Mouse (Mus musculus): ENCODE results near the gene 3110009E18Rik. TPM values are rescaled to one million over a fixed set of nuclear protein-coding genes. Genes with fewer than 3 reads are reported as not detected.

The 3110009E18Rik gene
- polyA plus RNA-seq, 1 experiment from 2014 or later = 11.1 TPM

DNA sequence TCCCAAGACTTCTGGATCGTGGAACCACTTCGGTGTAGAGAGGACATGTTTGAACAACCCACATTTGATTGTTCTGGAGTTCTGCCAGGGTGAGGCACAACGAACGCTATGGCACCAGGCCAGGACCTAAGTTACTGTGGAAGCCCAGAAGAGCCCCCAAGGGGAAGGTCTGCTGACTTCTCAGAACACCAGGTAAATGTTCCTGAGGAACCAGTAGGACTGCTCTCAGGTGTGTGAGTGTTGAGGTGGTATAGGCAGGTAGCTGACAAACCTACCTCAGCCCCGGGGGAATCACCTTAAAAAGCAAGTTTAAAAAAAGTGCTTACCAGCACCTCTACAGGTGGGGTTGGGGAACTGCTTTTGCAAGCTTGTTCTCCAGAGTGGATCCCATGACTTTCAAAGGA is 15.4 kb upstream of the 3110009E18Rik start:
- H3K36me3 ChIP-seq (ENCODE audit: control insufficient read depth, insufficient read depth, low read length) = no peaks in the 10 kb centered on the region
- H3K9ac ChIP-seq (ENCODE audit: low read length) = no peak overlapping the region
- 0 out of 2 replicates have a peak, but pooled peaks have one; percentile 23 for ATAC-seq (ENCODE audit: insufficient number of reproducible peaks, insufficient read depth, low FRiP score, low read depth)
- no peak overlapping the region for H3K27ac ChIP-seq (replicated peaks in 1 of 2; ENCODE audit: control insufficient read depth in 1 of 2, insufficient read depth in 1 of 2, low read depth in 2 of 2, low read length in 2 of 2)
- 52% methylated on average over 5 of the region's 5 CpGs for WGBS
- no peaks in the 10 kb centered on the region for H3K27me3 ChIP-seq (ENCODE audit: control insufficient read depth, insufficient read depth, low read length)
- H3K4me3 ChIP-seq (ENCODE audit: control insufficient read depth in 1 of 2, insufficient read depth in 1 of 2, low read depth in 1 of 2, low read length in 2 of 2) = no peak overlapping the region
- H3K4me2 ChIP-seq (ENCODE audit: low read length) = no peak overlapping the region
- H3K4me1 ChIP-seq (ENCODE audit: control insufficient read depth in 2 of 2, insufficient read depth in 2 of 2, low read length in 2 of 2) = no peaks in the 10 kb centered on the region
- H3K9me3 ChIP-seq (ENCODE audit: control insufficient read depth, low read length) = no peaks in the 10 kb centered on the region

DNA sequence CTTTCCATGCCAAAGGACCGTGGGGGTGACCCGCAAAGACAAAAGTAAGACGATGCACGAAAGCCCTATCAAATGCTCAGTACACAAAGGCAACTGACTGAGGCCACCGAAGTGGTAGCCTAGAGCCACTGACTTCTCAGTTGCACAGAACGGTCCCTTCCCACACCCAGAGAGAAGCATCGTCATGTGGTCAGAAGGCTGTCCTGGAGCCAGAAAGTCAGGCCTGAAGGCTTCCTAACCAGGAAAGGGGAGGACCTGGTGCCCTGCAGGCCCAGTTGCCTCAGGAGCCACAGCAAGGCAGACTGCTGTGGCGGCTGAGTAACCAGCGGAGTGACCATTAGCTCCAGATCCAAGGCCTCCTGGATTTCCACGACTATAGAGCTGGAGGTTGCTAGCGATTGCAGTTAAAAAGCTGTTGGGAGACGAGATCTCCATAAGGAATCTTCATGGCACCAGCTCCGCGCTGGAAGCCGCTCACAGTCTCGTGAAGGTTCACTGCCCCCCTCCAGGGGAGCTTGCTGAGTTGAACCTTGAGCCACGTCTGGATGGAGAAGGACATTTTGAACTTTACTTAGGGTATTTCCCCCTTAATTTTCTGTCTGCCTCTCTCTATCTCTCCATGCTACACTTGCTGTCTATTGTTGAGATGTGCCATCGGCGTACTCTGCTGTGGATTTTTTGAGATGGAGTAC is 11.1 kb upstream of the 3110009E18Rik start:
- H3K27me3 ChIP-seq (ENCODE audit: control insufficient read depth, insufficient read depth, low read length) = no peaks in the 10 kb centered on the region
- 80% methylated on average over 19 of the region's 19 CpGs for WGBS
- H3K4me1 ChIP-seq (ENCODE audit: control insufficient read depth in 2 of 2, insufficient read depth in 2 of 2, low read length in 2 of 2) = no peaks in the 10 kb centered on the region
- no peak for ATAC-seq (ENCODE audit: insufficient number of reproducible peaks, insufficient read depth, low FRiP score, low read depth)
- no peak overlapping the region for H3K4me3 ChIP-seq (ENCODE audit: control insufficient read depth in 1 of 2, insufficient read depth in 1 of 2, low read depth in 1 of 2, low read length in 2 of 2)
- H3K9me3 ChIP-seq (ENCODE audit: control insufficient read depth, low read length) = peaks cover 6% of the 10 kb centered on the region; the same call in 1 of the 2 replicates
- no peak overlapping the region for H3K4me2 ChIP-seq (ENCODE audit: low read length)
- no peak overlapping the region for H3K9ac ChIP-seq (ENCODE audit: low read length)
- H3K27ac ChIP-seq (replicated peaks in 1 of 2; ENCODE audit: control insufficient read depth in 1 of 2, insufficient read depth in 1 of 2, low read depth in 2 of 2, low read length in 2 of 2) = no peak overlapping the region
- peaks cover 33% of the 10 kb centered on the region for H3K36me3 ChIP-seq (ENCODE audit: control insufficient read depth, insufficient read depth, low read length)

DNA sequence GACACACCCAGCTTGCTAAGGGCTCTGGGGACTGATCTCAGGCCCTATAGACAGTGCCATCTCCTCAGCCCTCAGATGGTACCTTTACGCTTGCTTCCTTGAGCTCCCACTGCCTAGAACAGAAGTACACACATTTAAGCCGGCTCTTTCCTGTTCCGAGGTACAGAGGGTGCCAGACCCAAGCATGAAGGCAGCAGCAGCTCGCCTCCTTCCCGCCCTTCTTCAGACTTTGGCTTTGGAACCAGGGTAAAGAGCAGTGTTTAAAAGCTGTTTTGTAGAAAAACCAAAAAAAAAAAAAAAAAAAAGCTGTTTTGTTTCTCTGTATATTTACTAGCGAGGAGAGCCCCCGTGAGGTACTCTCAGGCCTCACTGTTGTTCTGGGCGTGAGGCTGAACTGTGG is 9.2 kb upstream of the 3110009E18Rik start:
- peaks cover 47% of the 10 kb centered on the region for H3K36me3 ChIP-seq (ENCODE audit: control insufficient read depth, insufficient read depth, low read length)
- ATAC-seq (ENCODE audit: insufficient number of reproducible peaks, insufficient read depth, low FRiP score, low read depth) = no peak
- no peak overlapping the region for H3K27ac ChIP-seq (replicated peaks in 1 of 2; ENCODE audit: control insufficient read depth in 1 of 2, insufficient read depth in 1 of 2, low read depth in 2 of 2, low read length in 2 of 2)
- peaks cover 7 to 13% of the 10 kb centered on the region in 2 experiments for H3K4me1 ChIP-seq (ENCODE audit: control insufficient read depth in 2 of 2, insufficient read depth in 2 of 2, low read length in 2 of 2)
- no peak overlapping the region for H3K4me3 ChIP-seq (ENCODE audit: control insufficient read depth in 1 of 2, insufficient read depth in 1 of 2, low read depth in 1 of 2, low read length in 2 of 2)
- H3K27me3 ChIP-seq (ENCODE audit: control insufficient read depth, insufficient read depth, low read length) = no peaks in the 10 kb centered on the region
- WGBS = 89% methylated on average over 8 of the region's 8 CpGs
- H3K9me3 ChIP-seq (ENCODE audit: control insufficient read depth, low read length) = peaks cover 6% of the 10 kb centered on the region; the same call in 1 of the 2 replicates
- H3K4me2 ChIP-seq (ENCODE audit: low read length) = no peak overlapping the region
- no peak overlapping the region for H3K9ac ChIP-seq (ENCODE audit: low read length)

- no peak overlapping the region for H3K4me3 ChIP-seq (ENCODE audit: control insufficient read depth in 1 of 2, insufficient read depth in 1 of 2, low read depth in 1 of 2, low read length in 2 of 2)
- 78% methylated on average over 12 of the region's 12 CpGs for WGBS
- H3K27me3 ChIP-seq (ENCODE audit: control insufficient read depth, insufficient read depth, low read length) = no peaks in the 10 kb centered on the region
- no peak overlapping the region for H3K27ac ChIP-seq (replicated peaks in 1 of 2; ENCODE audit: control insufficient read depth in 1 of 2, insufficient read depth in 1 of 2, low read depth in 2 of 2, low read length in 2 of 2)
- no peak overlapping the region for H3K9ac ChIP-seq (ENCODE audit: low read length)
- peaks cover 6% of the 10 kb centered on the region; the same call in 1 of the 2 replicates for H3K9me3 ChIP-seq (ENCODE audit: control insufficient read depth, low read length)
- peaks cover 7 to 20% of the 10 kb centered on the region in 2 experiments for H3K4me1 ChIP-seq (ENCODE audit: control insufficient read depth in 2 of 2, insufficient read depth in 2 of 2, low read length in 2 of 2)
- ATAC-seq (ENCODE audit: insufficient number of reproducible peaks, insufficient read depth, low FRiP score, low read depth) = no peak
- H3K4me2 ChIP-seq (ENCODE audit: low read length) = no peak overlapping the region
- H3K36me3 ChIP-seq (ENCODE audit: control insufficient read depth, insufficient read depth, low read length) = peaks cover 49% of the 10 kb centered on the region
Observed at GRCm38 (mm10) chr1:120112251-120113187, 8.5 kb upstream of the 3110009E18Rik start.

- WGBS = 68% methylated on average over 9 of the region's 9 CpGs
Observed at GRCm38 (mm10) chr1:120115671-120116081, 5.3 kb upstream of the 3110009E18Rik start.

DNA sequence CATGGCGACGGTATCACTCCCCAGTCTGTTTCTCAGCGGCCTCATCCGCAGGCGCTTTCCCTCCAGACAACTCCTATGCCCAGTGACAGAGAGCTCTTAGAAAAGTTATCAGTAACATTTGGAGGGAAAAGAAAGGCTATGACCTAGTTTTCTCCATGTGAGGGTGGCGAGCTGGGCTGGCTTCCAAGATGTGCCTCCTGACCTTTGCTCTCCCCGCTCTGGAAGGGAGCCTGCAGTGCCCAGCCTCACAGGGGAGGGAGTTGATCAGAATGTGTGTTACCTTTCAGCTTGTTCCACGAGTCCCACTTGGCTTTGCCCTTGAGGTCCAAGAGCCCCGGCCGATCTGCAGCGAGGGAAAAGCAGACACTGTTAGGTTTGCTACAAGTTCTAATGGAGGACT is 4.9 kb upstream of the 3110009E18Rik start:
- H3K9ac ChIP-seq (ENCODE audit: low read length) = no peak overlapping the region
- no peaks in the 10 kb centered on the region for H3K27me3 ChIP-seq (ENCODE audit: control insufficient read depth, insufficient read depth, low read length)
- H3K4me2 ChIP-seq (ENCODE audit: low read length) = no peak overlapping the region
- WGBS = 56% methylated on average over 11 of the region's 11 CpGs
- no peak for ATAC-seq (ENCODE audit: insufficient number of reproducible peaks, insufficient read depth, low FRiP score, low read depth)
- H3K9me3 ChIP-seq (ENCODE audit: control insufficient read depth, low read length) = peaks cover 6% of the 10 kb centered on the region; the same call in 1 of the 2 replicates
- H3K27ac ChIP-seq (replicated peaks in 1 of 2; ENCODE audit: control insufficient read depth in 1 of 2, insufficient read depth in 1 of 2, low read depth in 2 of 2, low read length in 2 of 2) = peak overlapping the region; percentile 61 to 80
- no peak overlapping the region for H3K4me3 ChIP-seq (ENCODE audit: control insufficient read depth in 1 of 2, insufficient read depth in 1 of 2, low read depth in 1 of 2, low read length in 2 of 2)
- H3K4me1 ChIP-seq (ENCODE audit: control insufficient read depth in 2 of 2, insufficient read depth in 2 of 2, low read length in 2 of 2) = peaks cover 15 to 41% of the 10 kb centered on the region in 2 experiments
- H3K36me3 ChIP-seq (ENCODE audit: control insufficient read depth, insufficient read depth, low read length) = peaks cover 62% of the 10 kb centered on the region

More at GRCm38 (mm10) chr1:120115671-120116081, 5.3 kb upstream of the 3110009E18Rik start:
- Histone ChIP-seq H3K9me3 (ENCODE audit: control insufficient read depth, low read length) (peaks cover 6% of the 10 kb centered on the region; the same call in 1 of the 2 replicates), H3K36me3 (ENCODE audit: control insufficient read depth, insufficient read depth, low read length) (peaks cover 66% of the 10 kb centered on the region), H3K4me3 (ENCODE audit: control insufficient read depth in 1 of 2, insufficient read depth in 1 of 2, low read depth in 1 of 2, low read length in 2 of 2) (no peak overlapping the region), H3K4me1 (ENCODE audit: control insufficient read depth in 2 of 2, insufficient read depth in 2 of 2, low read length in 2 of 2) (peaks cover 15 to 41% of the 10 kb centered on the region in 2 experiments), H3K4me2 (ENCODE audit: low read length) (no peak overlapping the region), H3K9ac (ENCODE audit: low read length) (no peak overlapping the region), H3K27ac (replicated peaks in 1 of 2; ENCODE audit: control insufficient read depth in 1 of 2, insufficient read depth in 1 of 2, low read depth in 2 of 2, low read length in 2 of 2) (peak overlapping the region; percentile 61 to 80), H3K27me3 (ENCODE audit: control insufficient read depth, insufficient read depth, low read length) (no peaks in the 10 kb centered on the region)
- ATAC-seq (ENCODE audit: insufficient number of reproducible peaks, insufficient read depth, low FRiP score, low read depth) = no peak

DNA sequence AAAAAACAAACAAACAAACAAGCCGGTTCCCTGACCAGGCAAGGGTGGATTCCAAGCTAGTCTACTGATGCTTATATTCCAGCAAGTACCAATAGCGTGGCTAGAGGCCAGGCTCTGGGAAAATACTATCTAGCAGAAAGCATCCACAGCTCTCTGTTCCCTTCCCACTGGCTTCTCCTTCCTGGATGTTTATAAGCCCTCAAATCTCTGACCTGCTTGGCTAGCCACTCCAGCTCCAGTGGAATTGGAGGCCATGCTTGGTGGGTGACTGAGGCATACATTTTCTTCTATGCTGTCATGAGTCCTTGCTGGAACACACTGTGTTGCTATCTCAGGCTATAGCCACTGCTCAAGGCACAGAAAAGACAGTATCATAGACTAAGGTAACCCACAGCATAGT is 2.1 kb upstream of the 3110009E18Rik start:
- ATAC-seq (ENCODE audit: insufficient number of reproducible peaks, insufficient read depth, low FRiP score, low read depth) = no peak
- Histone ChIP-seq H3K4me3 (ENCODE audit: control insufficient read depth in 1 of 2, insufficient read depth in 1 of 2, low read depth in 1 of 2, low read length in 2 of 2) (no peak overlapping the region), H3K27ac (replicated peaks in 1 of 2; ENCODE audit: control insufficient read depth in 1 of 2, insufficient read depth in 1 of 2, low read depth in 2 of 2, low read length in 2 of 2) (no peak overlapping the region), H3K4me2 (ENCODE audit: low read length) (peak overlapping the region; percentile 87), H3K9ac (ENCODE audit: low read length) (0 out of 2 replicates have a peak overlapping the region, but pooled peaks have one; percentile 23), H3K36me3 (ENCODE audit: control insufficient read depth, insufficient read depth, low read length) (peaks cover 45% of the 10 kb centered on the region), H3K9me3 (ENCODE audit: control insufficient read depth, low read length) (peaks cover 6% of the 10 kb centered on the region; the same call in 1 of the 2 replicates), H3K4me1 (ENCODE audit: control insufficient read depth in 2 of 2, insufficient read depth in 2 of 2, low read length in 2 of 2) (peaks cover 17 to 41% of the 10 kb centered on the region in 2 experiments), H3K27me3 (ENCODE audit: control insufficient read depth, insufficient read depth, low read length) (no peaks in the 10 kb centered on the region)
- WGBS = 94% methylated on average over 2 of the region's 2 CpGs

Measured in heart, embryonic 14.5 days (tissue).